Mouse (Mus musculus) megakaryocyte, embryonic 14.5 days (primary cell): ENCODE data around the gene Rsad2.

Experiments used
- FLI1 ChIP-seq: IDR thresholded peaks from 2 replicates; pipeline ENCODE4 v1.6.1; 2012; ENCODE audit warnings: low read length, inconsistent platforms, mixed read lengths
- GATA1 ChIP-seq: IDR thresholded peaks from 3 replicates; pipeline ENCODE4 v1.6.1; 2012; ENCODE audit warnings: mixed read lengths, low read length, inconsistent platforms, borderline replicate concordance

DNA sequence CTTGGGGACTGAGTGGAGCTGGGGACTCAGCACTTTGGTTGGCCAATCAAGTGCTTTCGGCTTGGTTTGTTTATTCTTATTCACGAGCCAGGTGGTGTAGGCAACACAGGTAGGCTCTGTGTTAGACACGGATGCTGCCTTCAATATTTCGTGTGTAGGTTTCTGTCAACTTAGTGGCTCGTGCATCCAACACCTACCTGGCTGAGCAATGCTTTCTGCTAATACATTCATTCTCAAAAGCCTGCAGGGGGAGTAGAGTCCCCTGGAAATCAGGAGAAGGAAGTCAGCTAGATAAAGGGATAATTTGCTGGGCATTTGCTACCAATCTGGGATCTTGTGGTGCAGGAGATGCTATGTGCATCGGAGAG, 13.8 kb upstream of the Rsad2 start:
- no peak for TF ChIP-seq GATA1
- TF ChIP-seq FLI1 = no peak
